ENCODE assay signal across 8 mouse cellular contexts in the genomic region with DNA sequence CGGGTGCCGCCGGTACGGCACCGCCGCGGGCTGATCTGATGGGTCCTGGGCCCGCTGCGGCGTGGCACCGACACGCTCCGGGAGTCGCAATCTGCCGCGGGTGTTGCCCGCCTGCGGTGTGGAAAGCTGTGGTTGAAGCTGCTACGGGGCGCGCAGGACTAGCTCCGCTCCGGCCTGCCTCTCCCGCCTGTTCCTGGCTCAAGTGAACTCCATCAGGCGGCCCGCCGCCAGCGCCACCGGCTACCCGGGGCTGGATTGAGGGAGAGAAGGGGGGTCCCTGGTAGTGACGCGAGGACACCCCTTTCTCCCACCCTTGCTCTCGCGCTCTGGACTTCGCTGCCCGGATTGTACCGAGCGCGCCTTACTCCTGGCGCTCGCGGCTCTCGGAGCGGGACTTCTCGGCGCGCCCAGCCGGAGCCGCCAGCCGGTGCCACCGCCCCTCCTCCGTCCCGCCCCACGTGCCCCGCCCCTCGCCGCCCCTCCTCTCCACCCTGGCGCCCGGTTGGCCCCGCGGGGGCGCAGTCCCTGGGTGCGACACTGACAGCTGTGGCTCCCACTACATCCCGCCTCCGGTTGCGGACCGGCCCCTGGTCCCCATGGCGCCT.
DNase-seq lines count a peak whose midpoint lies in the region; ATAC-seq and TF ChIP-seq lines count a peak whose summit lies in the region.

No protein-coding gene starts in this region.

- H3K9ac ChIP-seq in forebrain, embryonic 11.5 days (ENCODE audit: low read length), result peak overlapping the region; percentile 99
- H3K9ac ChIP-seq in heart, embryonic 14.5 days (ENCODE audit: low read length), result peak overlapping the region; percentile 86
- no peak overlapping the region for H3K9ac ChIP-seq in liver, embryonic 14.5 days (replicated peaks)
- H3K9ac ChIP-seq in neural tube, embryonic 13.5 days, result peak overlapping the region; percentile 99

- peak overlapping the region; percentile 91 for H3K4me3 ChIP-seq in E14TG2a.4 (replicated peaks; ENCODE audit: low read length)
- peak overlapping the region; percentile 98 for H3K4me3 ChIP-seq in brown adipose tissue, adult 24 weeks (ENCODE audit: insufficient read depth, low read depth, low read length)
- H3K4me3 ChIP-seq in forebrain, embryonic 11.5 days (ENCODE audit: low read depth, low read length), result peak overlapping the region; percentile 87
- peak overlapping the region; percentile 80 to 91 for H3K4me3 ChIP-seq in heart, embryonic 14.5 days (ENCODE audit: control insufficient read depth in 1 of 2, insufficient read depth in 1 of 2, low read depth in 1 of 2, low read length in 2 of 2)
- peak overlapping the region; percentile 51 to 53 for H3K4me3 ChIP-seq in liver, embryonic 14.5 days (ENCODE audit: insufficient read depth in 1 of 2, low read depth in 2 of 2, low read length in 2 of 2)
- peak overlapping the region; percentile 86 for H3K4me3 ChIP-seq in neural tube, embryonic 13.5 days

- DNase-seq in forebrain, embryonic 11.5 days (ENCODE audit: low spot score), result peak; percentile 91
- peak; percentile 88 for DNase-seq in kidney, postnatal 10 days
- no peak for DNase-seq in liver, embryonic 14.5 days (ENCODE audit: low read depth in 3 of 3, low spot score in 3 of 3)
- peak; percentile 73 for DNase-seq in urinary bladder, adult 2 months (ENCODE audit: low spot score)

- peak; percentile 86 for ATAC-seq in forebrain, embryonic 11.5 days (replicated peaks; ENCODE audit: low FRiP score)
- ATAC-seq in heart, embryonic 14.5 days (ENCODE audit: insufficient number of reproducible peaks, insufficient read depth, low FRiP score, low read depth), result peak; percentile 80
- ATAC-seq in liver, embryonic 14.5 days (ENCODE audit: insufficient read depth), result peak; percentile 71
- peak; percentile 90 for ATAC-seq in neural tube, embryonic 13.5 days (ENCODE audit: low read depth)

- TF ChIP-seq CTCF in E14TG2a.4 (conservative IDR thresholded peaks at IDR 0.05; ENCODE audit: low read length), result no peak
- TF ChIP-seq CTCF in liver, embryonic 14.5 days (IDR thresholded peaks at IDR 0.05; ENCODE audit: low read depth), result peak; percentile 21; the same call in 1 of the 2 replicates

- peak overlapping the region; percentile 78 for H3K27ac ChIP-seq in brown adipose tissue, adult 24 weeks (replicated peaks; ENCODE audit: low read depth, low read length)
- H3K27ac ChIP-seq in forebrain, embryonic 11.5 days (ENCODE audit: low read depth, low read length), result peak overlapping the region; percentile 97
- H3K27ac ChIP-seq in heart, embryonic 14.5 days (replicated peaks in 1 of 2; ENCODE audit: control insufficient read depth in 1 of 2, insufficient read depth in 1 of 2, low read depth in 2 of 2, low read length in 2 of 2), result peak overlapping the region; percentile 87 to 93
- no peak overlapping the region for H3K27ac ChIP-seq in liver, embryonic 14.5 days
- peak overlapping the region; percentile 99 for H3K27ac ChIP-seq in neural tube, embryonic 13.5 days (replicated peaks)

- H3K4me1 ChIP-seq in E14TG2a.4 (replicated peaks; ENCODE audit: low read depth, low read length), result peaks cover 23% of the 10 kb centered on the region
- H3K4me1 ChIP-seq in brown adipose tissue, adult 24 weeks (ENCODE audit: control insufficient read depth, insufficient read depth, insufficient read length, low read length), result 0 out of 2 replicates have a peak, but pooled peaks cover 2% of the 10 kb centered on the region
- H3K4me1 ChIP-seq in forebrain, embryonic 11.5 days (replicated peaks; ENCODE audit: control insufficient read depth, insufficient read depth, low read length), result peaks cover 4% of the 10 kb centered on the region; the same call in 1 of the 2 replicates
- peaks cover 2 to 17% of the 10 kb centered on the region in 2 experiments; a peak in 3 of 4 replicates for H3K4me1 ChIP-seq in heart, embryonic 14.5 days (ENCODE audit: control insufficient read depth in 2 of 2, insufficient read depth in 2 of 2, low read length in 2 of 2)
- H3K4me1 ChIP-seq in liver, embryonic 14.5 days (replicated peaks; ENCODE audit: control insufficient read depth in 2 of 2, insufficient read depth in 2 of 2, low read length in 1 of 2), result no peaks in the 10 kb centered on the region; a peak in 2 of 4 replicates
- H3K4me1 ChIP-seq in neural tube, embryonic 13.5 days (replicated peaks), result peaks cover 40% of the 10 kb centered on the region

- peaks cover 11% of the 10 kb centered on the region; the same call in 1 of the 2 replicates for H3K27me3 ChIP-seq in E14TG2a.4 (ENCODE audit: insufficient read depth, low read length)
- 0 out of 2 replicates have a peak, but pooled peaks cover 2% of the 10 kb centered on the region for H3K27me3 ChIP-seq in forebrain, embryonic 11.5 days (ENCODE audit: control insufficient read depth, insufficient read depth, low read length)
- no peaks in the 10 kb centered on the region for H3K27me3 ChIP-seq in heart, embryonic 14.5 days (ENCODE audit: control insufficient read depth, insufficient read depth, low read length)
- H3K27me3 ChIP-seq in liver, embryonic 14.5 days (ENCODE audit: control insufficient read depth, insufficient read depth, low read length), result peaks cover 34% of the 10 kb centered on the region
- no peaks in the 10 kb centered on the region for H3K27me3 ChIP-seq in neural tube, embryonic 13.5 days

- H3K4me2 ChIP-seq in forebrain, embryonic 11.5 days (ENCODE audit: low read depth, low read length, severe bottlenecking), result peak overlapping the region; percentile 68
- peak overlapping the region; percentile 74 for H3K4me2 ChIP-seq in heart, embryonic 14.5 days (ENCODE audit: low read length)
- peak overlapping the region; percentile 55 for H3K4me2 ChIP-seq in liver, embryonic 14.5 days (ENCODE audit: low read depth)
- peak overlapping the region; percentile 70 for H3K4me2 ChIP-seq in neural tube, embryonic 13.5 days

- no peak for TF ChIP-seq EP300 in liver, embryonic 14.5 days (IDR thresholded peaks at IDR 0.05; ENCODE audit: low read depth)

- WGBS in forebrain, embryonic 11.5 days, result under 1% methylated on average over 52 of the region's 68 CpGs
- under 1% methylated on average over 53 of the region's 68 CpGs for WGBS in heart, embryonic 14.5 days
- under 1% methylated on average over 51 of the region's 68 CpGs for WGBS in liver, embryonic 14.5 days (ENCODE audit: insufficient replicate concordance)
- WGBS in neural tube, embryonic 13.5 days, result 0% methylated on average over 67 of the region's 68 CpGs

- H3K9me3 ChIP-seq in E14TG2a.4 (ENCODE audit: low read length), result no peaks in the 10 kb centered on the region; the same call in 1 of the 2 replicates
- H3K9me3 ChIP-seq in forebrain, embryonic 11.5 days (ENCODE audit: control insufficient read depth, low read length), result no peaks in the 10 kb centered on the region
- H3K9me3 ChIP-seq in heart, embryonic 14.5 days (ENCODE audit: control insufficient read depth, low read length), result no peaks in the 10 kb centered on the region
- no peaks in the 10 kb centered on the region for H3K9me3 ChIP-seq in liver, embryonic 14.5 days (ENCODE audit: control insufficient read depth, low read length)
- no peaks in the 10 kb centered on the region for H3K9me3 ChIP-seq in neural tube, embryonic 13.5 days

- H3K36me3 ChIP-seq in E14TG2a.4 (ENCODE audit: insufficient read depth, low read length), result 0 out of 2 replicates have a peak, but pooled peaks cover under 1% of the 10 kb centered on the region
- H3K36me3 ChIP-seq in forebrain, embryonic 11.5 days (ENCODE audit: control insufficient read depth, insufficient read depth, low read length), result no peaks in the 10 kb centered on the region
- no peaks in the 10 kb centered on the region for H3K36me3 ChIP-seq in heart, embryonic 14.5 days (ENCODE audit: control insufficient read depth, insufficient read depth, low read length)
- H3K36me3 ChIP-seq in liver, embryonic 14.5 days (replicated peaks; ENCODE audit: control insufficient read depth, insufficient read depth, low read depth), result no peaks in the 10 kb centered on the region
- no peaks in the 10 kb centered on the region for H3K36me3 ChIP-seq in neural tube, embryonic 13.5 days

Comparison
In these comparisons a context has a peak if more than half of its experiments do, and no peak if none do; other contexts are left out.
1. DNase-seq: peak in forebrain, embryonic 11.5 days (single experiment), kidney, postnatal 10 days (single experiment) and urinary bladder, adult 2 months (single experiment); none in liver, embryonic 14.5 days (0 of 3).
2. Peak in every context shown above with its lines, with median percentiles within 50 percentile points of each other: H3K4me3 ChIP-seq, ATAC-seq and H3K4me2 ChIP-seq.